Mouse (Mus musculus): ENCODE results near the gene Ackr3. TPM values are rescaled to one million over a fixed set of nuclear protein-coding genes. Genes with fewer than 3 reads are reported as not detected.

The Ackr3 gene
- polyA plus RNA-seq, 1 experiment from 2014 or later, result 29.4 TPM

DNA sequence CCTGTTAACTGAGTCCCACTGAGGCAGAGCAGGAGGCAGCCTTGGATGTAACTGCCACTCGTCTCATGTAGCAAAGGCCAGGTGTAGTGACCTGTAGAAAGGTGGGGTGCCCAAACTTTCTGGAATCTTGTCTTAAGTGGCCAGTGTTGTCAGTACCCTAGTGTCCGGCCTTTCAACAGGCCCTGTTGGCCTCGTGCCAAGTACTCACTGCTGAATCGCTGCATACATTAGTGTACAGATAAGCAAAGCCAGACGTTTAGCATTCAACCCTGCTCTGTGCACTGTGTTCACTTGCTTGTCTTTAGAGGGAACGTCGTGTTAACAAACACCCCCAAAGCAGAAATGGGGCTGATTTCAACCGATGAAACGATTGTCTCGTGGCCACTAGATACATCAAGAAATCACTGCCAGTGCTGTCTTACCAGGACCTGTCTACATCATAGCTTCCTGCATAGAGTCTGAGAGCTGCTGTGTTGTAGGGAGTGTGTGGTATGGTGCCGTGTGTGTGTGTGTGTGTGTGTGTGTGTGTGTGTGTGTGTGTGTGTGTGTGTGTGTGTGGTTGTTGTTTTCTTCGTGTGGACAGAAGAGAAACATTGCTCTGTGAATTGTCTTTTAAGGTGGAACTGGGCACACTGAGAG, 24.0 kb downstream of the Ackr3 start:
- Histone ChIP-seq H3K36me3 (ENCODE audit: control insufficient read depth, insufficient read depth, low read length) (no peaks in the 10 kb centered on the region), H3K4me3 (ENCODE audit: low read depth, low read length) (no peak overlapping the region), H3K9me3 (ENCODE audit: control insufficient read depth, low read length) (no peaks in the 10 kb centered on the region), H3K9ac (ENCODE audit: low read length) (no peak overlapping the region), H3K4me1 (ENCODE audit: control insufficient read depth, insufficient read depth, low read length) (peaks cover 14% of the 10 kb centered on the region), H3K27me3 (ENCODE audit: control insufficient read depth, insufficient read depth, low read length) (no peaks in the 10 kb centered on the region), H3K27ac (ENCODE audit: low read depth, low read length) (no peak overlapping the region), H3K4me2 (no peak overlapping the region)
- DNase-seq (ENCODE audit: low spot score, missing footprints), result peak; percentile 92
- 64% methylated on average over 12 of the region's 12 CpGs for WGBS
- ATAC-seq (ENCODE audit: low FRiP score), result peak; percentile 76; the same call in 1 of the 2 replicates

GRCm38 (mm10) chr1:90228323-90228697, 24.5 kb downstream of the Ackr3 start:
- no peak overlapping the region for H3K27ac ChIP-seq (ENCODE audit: low read depth, low read length)

DNA sequence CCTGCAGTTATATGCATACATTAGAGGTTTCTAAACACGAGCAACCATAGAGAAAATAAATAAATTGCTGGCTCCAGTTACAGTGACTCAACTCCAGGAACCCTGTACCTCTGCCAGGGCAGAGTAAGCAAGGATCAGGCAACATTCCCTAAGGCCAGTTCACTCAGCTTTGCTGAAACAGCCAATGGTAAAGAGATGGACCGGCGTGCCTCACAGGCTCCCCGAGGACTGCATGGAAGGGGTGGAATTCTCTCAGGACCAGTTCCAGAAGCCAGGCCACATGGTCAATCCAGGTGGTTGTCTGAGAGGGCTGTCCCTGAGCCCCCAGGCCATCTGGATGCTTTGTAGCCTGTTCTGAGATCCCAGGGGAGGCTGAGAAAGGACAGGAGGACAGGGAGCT, 26.8 kb downstream of the Ackr3 start:
- Histone ChIP-seq H3K9ac (ENCODE audit: low read length) (no peak overlapping the region), H3K4me1 (ENCODE audit: control insufficient read depth, insufficient read depth, low read length) (peaks cover 11% of the 10 kb centered on the region), H3K9me3 (ENCODE audit: control insufficient read depth, low read length) (no peaks in the 10 kb centered on the region), H3K4me3 (ENCODE audit: low read depth, low read length) (no peak overlapping the region), H3K36me3 (ENCODE audit: control insufficient read depth, insufficient read depth, low read length) (no peaks in the 10 kb centered on the region), H3K27me3 (ENCODE audit: control insufficient read depth, insufficient read depth, low read length) (no peaks in the 10 kb centered on the region), H3K27ac (ENCODE audit: low read depth, low read length) (no peak overlapping the region), H3K4me2 (no peak overlapping the region)
- ATAC-seq (ENCODE audit: low FRiP score) (no peak), DNase-seq (ENCODE audit: low spot score, missing footprints) (no peak)
- 78% methylated on average over 4 of the region's 4 CpGs for WGBS

More at GRCm38 (mm10) chr1:90228323-90228697, 24.5 kb downstream of the Ackr3 start:
- Histone ChIP-seq H3K36me3 (ENCODE audit: control insufficient read depth, insufficient read depth, low read length) (no peaks in the 10 kb centered on the region), H3K4me2 (no peak overlapping the region), H3K9me3 (ENCODE audit: control insufficient read depth, low read length) (no peaks in the 10 kb centered on the region), H3K4me3 (ENCODE audit: low read depth, low read length) (no peak overlapping the region), H3K9ac (ENCODE audit: low read length) (no peak overlapping the region), H3K4me1 (ENCODE audit: control insufficient read depth, insufficient read depth, low read length) (peaks cover 9% of the 10 kb centered on the region), H3K27me3 (ENCODE audit: control insufficient read depth, insufficient read depth, low read length) (no peaks in the 10 kb centered on the region)
- WGBS, result 71% methylated on average over 9 of the region's 9 CpGs
- DNase-seq (ENCODE audit: low spot score, missing footprints) (no peak), ATAC-seq (ENCODE audit: low FRiP score) (no peak)

- Histone ChIP-seq H3K9me3 (ENCODE audit: control insufficient read depth, low read length) (no peaks in the 10 kb centered on the region), H3K27ac (ENCODE audit: low read depth, low read length) (no peak overlapping the region), H3K9ac (ENCODE audit: low read length) (no peak overlapping the region), H3K4me2 (no peak overlapping the region), H3K4me3 (ENCODE audit: low read depth, low read length) (no peak overlapping the region), H3K27me3 (ENCODE audit: control insufficient read depth, insufficient read depth, low read length) (no peaks in the 10 kb centered on the region), H3K4me1 (ENCODE audit: control insufficient read depth, insufficient read depth, low read length) (peaks cover 11% of the 10 kb centered on the region), H3K36me3 (ENCODE audit: control insufficient read depth, insufficient read depth, low read length) (no peaks in the 10 kb centered on the region)
- WGBS, result 76% methylated on average over 22 of the region's 22 CpGs
- ATAC-seq (ENCODE audit: low FRiP score) (no peak), DNase-seq (ENCODE audit: low spot score, missing footprints) (no peak)
Measured at GRCm38 (mm10) chr1:90231591-90232490, 28.1 kb downstream of the Ackr3 start.

DNA sequence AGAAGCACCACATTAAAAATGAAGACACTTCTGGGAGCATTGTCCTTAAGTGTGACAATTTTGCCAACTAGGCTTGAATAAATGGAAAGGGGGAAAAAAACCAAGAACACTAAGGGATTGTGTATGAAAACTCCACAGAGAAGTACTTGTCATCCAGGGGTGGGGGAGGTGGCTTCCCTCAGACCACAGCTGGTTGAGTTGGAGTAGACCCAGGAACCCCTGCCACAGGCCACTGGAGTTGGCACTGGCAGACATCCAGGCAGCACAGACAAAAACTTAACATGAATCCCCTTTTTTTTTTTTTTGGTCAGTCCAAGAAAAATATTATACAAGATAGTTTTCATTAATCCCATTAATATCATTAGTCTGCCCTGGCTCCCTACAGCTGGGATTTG, 28.7 kb downstream of the Ackr3 start:
- no peak overlapping the region for H3K4me3 ChIP-seq (ENCODE audit: low read depth, low read length)
- no peak overlapping the region for H3K4me2 ChIP-seq
- no peaks in the 10 kb centered on the region for H3K36me3 ChIP-seq (ENCODE audit: control insufficient read depth, insufficient read depth, low read length)
- H3K9ac ChIP-seq (ENCODE audit: low read length), result no peak overlapping the region
- no peaks in the 10 kb centered on the region for H3K27me3 ChIP-seq (ENCODE audit: control insufficient read depth, insufficient read depth, low read length)
- H3K27ac ChIP-seq (ENCODE audit: low read depth, low read length), result no peak overlapping the region
- H3K4me1 ChIP-seq (ENCODE audit: control insufficient read depth, insufficient read depth, low read length), result peaks cover 9% of the 10 kb centered on the region
- no peak for DNase-seq (ENCODE audit: low spot score, missing footprints)
- H3K9me3 ChIP-seq (ENCODE audit: control insufficient read depth, low read length), result no peaks in the 10 kb centered on the region
- ATAC-seq (ENCODE audit: low FRiP score), result no peak

- peaks cover 4% of the 10 kb centered on the region for H3K4me1 ChIP-seq (ENCODE audit: control insufficient read depth, insufficient read depth, low read length)
- ATAC-seq (ENCODE audit: low FRiP score) (no peak), DNase-seq (ENCODE audit: low spot score, missing footprints) (no peak)
- WGBS, result 76% methylated on average over 11 of the region's 11 CpGs
- no peak overlapping the region for H3K27ac ChIP-seq (ENCODE audit: low read depth, low read length)
- H3K9ac ChIP-seq (ENCODE audit: low read length), result no peak overlapping the region
- no peaks in the 10 kb centered on the region for H3K27me3 ChIP-seq (ENCODE audit: control insufficient read depth, insufficient read depth, low read length)
- H3K9me3 ChIP-seq (ENCODE audit: control insufficient read depth, low read length), result no peaks in the 10 kb centered on the region
- no peak overlapping the region for H3K4me3 ChIP-seq (ENCODE audit: low read depth, low read length)
- no peaks in the 10 kb centered on the region for H3K36me3 ChIP-seq (ENCODE audit: control insufficient read depth, insufficient read depth, low read length)
- no peak overlapping the region for H3K4me2 ChIP-seq
Measured at GRCm38 (mm10) chr1:90234620-90235054, 30.9 kb downstream of the Ackr3 start.

- 91% methylated on average over 2 of the region's 2 CpGs for WGBS
- Histone ChIP-seq H3K4me3 (ENCODE audit: low read depth, low read length) (no peak overlapping the region), H3K9me3 (ENCODE audit: control insufficient read depth, low read length) (no peaks in the 10 kb centered on the region), H3K27me3 (ENCODE audit: control insufficient read depth, insufficient read depth, low read length) (no peaks in the 10 kb centered on the region), H3K27ac (ENCODE audit: low read depth, low read length) (no peak overlapping the region), H3K36me3 (ENCODE audit: control insufficient read depth, insufficient read depth, low read length) (no peaks in the 10 kb centered on the region), H3K4me1 (ENCODE audit: control insufficient read depth, insufficient read depth, low read length) (peaks cover 4% of the 10 kb centered on the region; the same call in 1 of the 2 replicates), H3K9ac (ENCODE audit: low read length) (no peak overlapping the region), H3K4me2 (no peak overlapping the region)
- DNase-seq (ENCODE audit: low spot score, missing footprints), result no peak
- no peak for ATAC-seq (ENCODE audit: low FRiP score)
Measured at GRCm38 (mm10) chr1:90236640-90237039, 32.9 kb downstream of the Ackr3 start.

DNA sequence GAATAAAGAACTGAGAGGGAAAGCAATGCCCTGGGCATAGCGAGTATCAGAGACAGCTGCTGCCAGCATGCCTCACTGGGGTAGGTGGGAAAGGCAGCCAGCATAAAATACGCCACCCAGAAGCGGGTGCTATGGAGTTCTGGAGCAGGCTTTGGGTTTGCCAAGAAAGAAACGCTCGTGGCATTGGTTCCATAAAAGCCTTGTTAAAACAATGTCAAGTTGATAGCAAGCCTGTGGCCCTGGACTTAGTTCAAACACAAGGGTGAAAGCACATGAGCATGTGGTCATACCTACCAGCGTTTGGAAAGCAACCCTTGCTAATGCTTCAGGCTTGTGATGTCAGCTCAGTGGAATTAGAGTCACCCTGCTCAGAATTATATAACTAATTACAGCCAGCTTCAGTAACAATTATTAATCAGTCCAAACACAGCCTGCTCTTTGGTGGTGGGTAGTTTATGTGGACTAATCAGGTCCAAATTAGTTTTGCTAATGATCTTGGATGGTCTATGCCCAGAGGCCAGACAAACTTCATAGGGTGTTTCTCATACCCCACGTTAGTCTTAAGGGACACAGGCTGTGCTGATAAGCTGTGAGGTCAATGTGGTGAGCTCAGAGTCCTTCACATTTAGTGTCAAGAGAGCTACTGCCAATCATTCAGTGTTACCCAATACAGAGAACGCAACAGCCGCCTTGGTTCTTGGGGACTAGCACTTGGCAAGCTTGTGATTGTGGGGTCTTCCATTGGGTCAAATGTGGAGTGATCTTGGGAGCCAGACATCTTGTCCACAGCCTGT, 34.5 kb downstream of the Ackr3 start:
- Histone ChIP-seq H3K27ac (ENCODE audit: low read depth, low read length) (no peak overlapping the region), H3K4me3 (ENCODE audit: low read depth, low read length) (no peak overlapping the region), H3K9me3 (ENCODE audit: control insufficient read depth, low read length) (no peaks in the 10 kb centered on the region), H3K36me3 (ENCODE audit: control insufficient read depth, insufficient read depth, low read length) (no peaks in the 10 kb centered on the region), H3K9ac (ENCODE audit: low read length) (no peak overlapping the region), H3K27me3 (ENCODE audit: control insufficient read depth, insufficient read depth, low read length) (no peaks in the 10 kb centered on the region), H3K4me2 (no peak overlapping the region), H3K4me1 (ENCODE audit: control insufficient read depth, insufficient read depth, low read length) (peaks cover 4% of the 10 kb centered on the region; the same call in 1 of the 2 replicates)
- no peak for DNase-seq (ENCODE audit: low spot score, missing footprints)
- 88% methylated on average over 9 of the region's 9 CpGs for WGBS
- no peak for ATAC-seq (ENCODE audit: low FRiP score)

Measured in midbrain, embryonic 11.5 days (tissue).